Mouse (Mus musculus) spleen, postnatal 14 days (tissue): ENCODE data around the gene Hist1h4d.
A peak's percentile ranks its signal among the peaks of the same experiment; 100 is the strongest.
"Not testable (repeated sequence)": the region's sequence is repeated elsewhere in the genome, so short reads cannot be mapped to it uniquely, and the experiment has no call there.

Source experiments
- DNase-seq, 2 experiments: peaks; one replicate each; pipeline ENCODE4 v3.0.0; 2021 to 2022; ENCODE audit warnings: low spot score in 2 of 2

Hist1h4d gene

DNA sequence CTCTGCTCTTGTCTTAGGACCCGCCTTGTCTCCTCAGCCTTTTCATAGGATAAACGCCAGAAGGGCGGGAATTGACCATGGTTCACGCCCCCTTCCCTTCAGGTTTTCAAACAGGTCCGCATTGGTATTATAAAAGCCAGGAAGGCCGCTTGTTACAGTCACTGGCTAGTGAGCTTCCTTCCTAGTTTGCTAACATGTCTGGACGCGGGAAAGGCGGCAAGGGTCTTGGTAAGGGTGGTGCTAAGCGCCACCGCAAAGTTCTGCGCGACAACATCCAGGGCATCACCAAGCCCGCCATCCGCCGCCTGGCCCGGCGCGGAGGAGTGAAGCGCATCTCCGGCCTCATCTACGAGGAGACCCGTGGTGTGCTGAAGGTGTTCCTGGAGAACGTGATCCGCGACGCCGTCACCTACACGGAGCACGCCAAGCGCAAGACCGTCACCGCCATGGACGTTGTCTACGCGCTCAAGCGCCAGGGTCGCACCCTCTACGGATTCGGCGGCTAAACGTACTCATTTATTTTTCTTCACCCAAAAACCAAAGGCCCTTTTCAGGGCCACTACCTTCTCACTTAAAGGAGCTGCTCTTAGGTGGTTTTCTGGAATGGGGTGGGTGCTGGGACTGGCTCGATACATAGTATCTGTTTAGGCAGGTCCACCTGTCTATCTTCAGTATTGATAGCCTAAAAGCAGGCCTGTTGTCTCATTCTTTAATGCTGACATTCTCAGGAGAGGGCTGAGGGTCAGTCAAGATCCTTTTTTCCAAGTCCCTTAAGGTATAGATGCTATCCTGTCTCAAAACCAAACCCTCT, at the start of gene Hist1h4d:
Gene Hist1h4d (plus strand): TSS at position 191 of the 811 bp plus-strand sequence.
- DNase-seq = peak; percentile 89 to 96

- no peak for DNase-seq
Measured at GRCm38 (mm10) chr13:23532262-23533075, 48.9 kb upstream of the Hist1h4d start.

DNA sequence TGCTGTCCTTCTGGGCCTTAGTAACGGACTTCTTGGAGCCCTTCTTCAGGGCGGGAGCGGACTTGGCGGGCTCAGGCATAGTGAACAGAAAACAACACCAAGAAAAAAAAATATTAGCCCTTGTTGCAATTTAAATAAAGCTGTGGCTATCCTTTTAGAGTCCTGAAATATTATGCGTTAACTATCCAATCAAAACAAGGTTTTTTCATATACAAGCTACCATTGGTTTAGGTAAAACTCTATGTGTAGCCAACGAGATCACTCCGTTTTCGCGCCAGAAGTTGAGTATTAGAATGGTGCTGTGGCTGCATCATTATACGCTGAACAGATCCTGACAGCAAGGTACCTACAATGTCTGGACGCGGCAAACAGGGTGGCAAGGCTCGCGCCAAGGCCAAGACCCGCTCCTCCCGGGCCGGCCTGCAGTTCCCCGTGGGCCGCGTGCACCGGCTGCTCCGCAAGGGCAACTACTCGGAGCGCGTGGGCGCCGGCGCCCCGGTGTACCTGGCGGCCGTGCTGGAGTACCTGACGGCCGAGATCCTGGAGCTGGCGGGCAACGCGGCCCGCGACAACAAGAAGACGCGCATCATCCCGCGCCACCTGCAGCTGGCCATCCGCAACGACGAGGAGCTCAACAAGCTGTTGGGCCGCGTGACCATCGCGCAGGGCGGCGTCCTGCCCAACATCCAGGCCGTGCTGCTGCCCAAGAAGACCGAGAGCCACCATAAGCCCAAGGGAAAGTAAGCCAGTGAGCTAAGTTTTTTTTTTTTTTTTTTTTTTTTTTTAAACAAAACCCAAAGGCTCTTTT, 47.6 kb upstream of the Hist1h4d start, which contains the start of gene Hist1h2af:
Gene Hist1h2af (plus strand): TSS at position 347 of the 808 bp plus-strand sequence.
- peak; percentile 56 to 68 for DNase-seq

DNA sequence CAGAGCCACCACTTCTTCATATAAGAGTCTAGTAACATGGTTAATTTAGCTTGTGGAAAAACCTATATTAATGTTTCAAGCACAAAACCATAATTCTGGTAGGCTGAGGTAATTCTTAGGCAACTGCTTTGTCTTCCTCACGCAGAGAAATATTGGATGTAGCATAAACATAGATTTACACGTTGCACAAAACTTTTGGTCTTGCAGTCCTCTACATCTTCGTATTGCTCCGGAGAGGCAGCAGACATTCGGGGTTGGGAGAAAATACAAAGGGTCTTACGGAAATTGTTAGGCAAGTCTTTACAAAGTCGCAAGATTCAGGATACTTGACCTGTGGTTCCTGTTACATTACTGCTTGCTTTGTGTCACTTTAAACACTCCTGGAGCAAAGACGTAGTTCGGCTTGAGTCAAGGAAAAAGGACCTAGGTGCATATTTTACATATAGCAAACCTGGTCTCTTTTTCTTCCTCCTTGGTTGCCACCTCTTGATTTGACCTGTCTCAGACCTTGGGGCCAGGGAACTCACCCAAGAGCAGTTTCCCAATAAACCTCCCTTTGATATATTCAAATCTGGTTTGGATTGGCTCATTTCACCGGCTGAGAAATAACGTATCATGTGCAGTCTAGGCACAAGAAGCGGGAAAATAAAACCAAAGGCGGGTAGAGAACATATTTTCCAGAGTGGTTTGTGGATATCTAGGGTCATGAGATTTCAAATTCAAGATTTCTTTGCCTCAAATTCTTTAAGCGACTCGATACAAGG, 46.8 kb upstream of the Hist1h4d start:
- DNase-seq = no peak

- DNase-seq = peak; percentile 73 to 82
Measured at GRCm38 (mm10) chr13:23535137-23536075, 46.0 kb upstream of the Hist1h4d start, which contains the start of gene Hist1h3g. Gene Hist1h3g, plus strand, starts transcription at chr13:23535422.

DNA sequence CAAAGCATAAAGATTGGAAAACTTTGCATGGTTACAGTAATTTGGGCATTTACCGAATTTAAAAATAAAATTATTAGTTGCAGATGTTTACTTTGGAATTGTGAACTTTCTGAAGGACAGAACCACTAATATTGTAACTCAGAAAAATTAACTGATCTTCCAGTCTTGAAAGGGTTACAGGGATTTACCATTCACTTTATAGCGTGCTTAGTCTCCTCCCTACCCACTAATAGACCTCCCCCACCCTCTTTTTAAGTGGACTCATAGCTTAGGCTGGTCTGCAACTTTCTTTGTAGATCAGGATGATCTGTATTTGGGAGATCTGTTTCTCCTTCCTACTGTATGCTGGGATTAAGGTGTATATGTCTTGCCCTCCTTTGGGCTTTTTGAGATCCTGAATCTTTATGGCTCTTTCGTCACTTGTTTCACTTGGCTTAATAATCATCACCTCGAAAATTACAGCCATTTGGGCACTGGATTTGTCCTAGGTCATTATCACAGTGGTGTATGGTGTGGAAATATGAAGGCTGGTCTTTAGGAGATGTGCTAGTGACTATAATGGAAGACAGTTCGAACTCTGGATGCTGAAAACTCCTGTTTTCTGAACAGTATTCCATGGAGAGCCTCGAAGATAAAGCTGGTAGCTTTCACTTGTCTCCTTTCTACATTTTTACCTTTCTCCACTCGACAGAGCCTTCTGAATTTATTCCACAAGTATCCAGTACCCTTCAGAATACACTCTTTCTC, 45.1 kb upstream of the Hist1h4d start:
- DNase-seq = no peak

- no peak for DNase-seq
Measured at GRCm38 (mm10) chr13:23537006-23537710, 44.2 kb upstream of the Hist1h4d start.

DNA sequence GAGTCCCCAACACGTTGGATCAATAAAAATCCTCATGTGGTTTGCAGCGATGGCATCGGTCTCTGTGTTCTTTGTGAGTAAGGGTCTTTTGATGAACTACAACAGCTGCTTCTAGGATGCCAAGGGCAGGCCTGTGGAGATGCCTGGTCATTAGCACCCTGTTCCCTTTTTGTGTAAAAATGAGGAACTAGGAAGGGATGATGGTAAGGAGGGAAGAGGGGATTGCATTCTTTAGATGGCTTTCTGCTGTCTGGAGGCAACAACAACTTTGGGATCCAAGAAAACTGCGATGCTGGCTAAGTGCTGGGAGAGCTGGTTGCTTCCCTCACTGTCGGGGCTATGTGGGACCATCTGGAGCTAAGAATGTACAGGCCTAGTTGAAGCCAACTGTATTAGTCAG, 43.1 kb upstream of the Hist1h4d start:
- DNase-seq = no peak

- not testable (repeated sequence) for DNase-seq
Measured at GRCm38 (mm10) chr13:23539821-23540220, 41.6 kb upstream of the Hist1h4d start.

GRCm38 (mm10) chr13:23541497-23541896, 39.9 kb upstream of the Hist1h4d start:
- no peak for DNase-seq

DNA sequence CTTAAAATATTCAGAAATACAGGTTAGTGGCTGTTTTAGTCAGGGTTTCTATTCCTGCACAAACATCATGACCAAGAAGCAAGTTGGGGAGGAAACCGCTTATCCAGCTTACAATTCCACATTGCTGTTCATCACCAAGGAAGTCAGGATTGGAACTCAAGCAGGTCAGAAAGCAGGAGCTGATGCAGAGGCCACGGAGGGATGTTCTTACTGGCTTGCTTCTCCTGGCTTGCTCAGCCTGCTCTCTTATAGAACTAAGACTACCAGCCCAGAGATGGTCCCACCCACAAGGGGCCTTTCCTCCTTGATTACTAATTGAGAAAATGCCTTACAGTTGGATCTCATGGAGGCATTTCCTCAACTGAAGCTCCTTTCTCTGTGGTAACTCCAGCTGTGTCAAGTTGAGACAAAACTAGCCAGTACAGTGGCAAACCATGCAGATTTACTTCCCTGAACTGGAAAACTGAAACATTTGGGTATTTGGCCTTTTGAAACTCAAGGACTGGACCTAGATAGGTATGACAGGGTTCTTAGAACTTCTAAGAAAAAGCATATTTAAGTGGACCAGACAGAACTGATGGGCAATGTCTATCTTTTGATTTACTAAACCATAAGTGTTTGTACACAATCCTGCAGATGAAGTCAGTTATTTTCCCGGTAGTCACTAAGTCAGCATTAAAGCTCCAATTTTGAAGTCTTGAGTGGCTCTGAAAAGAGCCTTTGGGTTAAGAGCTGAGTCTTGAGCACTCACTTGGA, 39.0 kb upstream of the Hist1h4d start:
- DNase-seq = not testable (repeated sequence)

DNA sequence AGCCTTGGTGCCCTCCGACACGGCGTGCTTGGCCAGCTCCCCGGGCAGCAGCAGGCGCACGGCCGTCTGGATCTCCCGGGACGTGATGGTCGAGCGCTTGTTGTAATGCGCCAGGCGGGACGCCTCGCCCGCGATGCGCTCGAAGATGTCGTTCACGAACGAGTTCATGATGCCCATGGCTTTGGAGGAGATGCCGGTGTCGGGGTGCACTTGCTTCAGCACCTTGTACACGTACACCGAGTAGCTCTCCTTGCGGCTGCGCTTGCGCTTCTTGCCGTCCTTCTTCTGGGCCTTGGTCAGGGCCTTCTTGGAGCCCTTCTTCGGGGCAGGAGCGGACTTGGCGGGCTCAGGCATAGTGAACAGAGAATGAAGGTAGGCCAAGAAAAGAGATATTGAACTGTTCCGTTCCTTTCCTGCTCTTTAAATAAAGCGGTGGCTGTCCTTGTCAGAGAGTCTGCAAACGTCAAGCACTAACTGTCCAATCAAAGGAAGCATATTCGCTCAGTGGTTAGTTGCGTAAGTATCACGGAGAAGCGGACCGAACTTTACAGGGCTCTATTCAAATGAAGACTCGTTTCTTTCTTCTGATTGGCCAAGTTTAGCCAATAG, 38.3 kb upstream of the Hist1h4d start, which contains the start of gene Hist1h2bh:
Gene Hist1h2bh (minus strand): TSS at position 394 of the 609 bp plus-strand sequence.
- peak; percentile 62 to 67 for DNase-seq

DNA sequence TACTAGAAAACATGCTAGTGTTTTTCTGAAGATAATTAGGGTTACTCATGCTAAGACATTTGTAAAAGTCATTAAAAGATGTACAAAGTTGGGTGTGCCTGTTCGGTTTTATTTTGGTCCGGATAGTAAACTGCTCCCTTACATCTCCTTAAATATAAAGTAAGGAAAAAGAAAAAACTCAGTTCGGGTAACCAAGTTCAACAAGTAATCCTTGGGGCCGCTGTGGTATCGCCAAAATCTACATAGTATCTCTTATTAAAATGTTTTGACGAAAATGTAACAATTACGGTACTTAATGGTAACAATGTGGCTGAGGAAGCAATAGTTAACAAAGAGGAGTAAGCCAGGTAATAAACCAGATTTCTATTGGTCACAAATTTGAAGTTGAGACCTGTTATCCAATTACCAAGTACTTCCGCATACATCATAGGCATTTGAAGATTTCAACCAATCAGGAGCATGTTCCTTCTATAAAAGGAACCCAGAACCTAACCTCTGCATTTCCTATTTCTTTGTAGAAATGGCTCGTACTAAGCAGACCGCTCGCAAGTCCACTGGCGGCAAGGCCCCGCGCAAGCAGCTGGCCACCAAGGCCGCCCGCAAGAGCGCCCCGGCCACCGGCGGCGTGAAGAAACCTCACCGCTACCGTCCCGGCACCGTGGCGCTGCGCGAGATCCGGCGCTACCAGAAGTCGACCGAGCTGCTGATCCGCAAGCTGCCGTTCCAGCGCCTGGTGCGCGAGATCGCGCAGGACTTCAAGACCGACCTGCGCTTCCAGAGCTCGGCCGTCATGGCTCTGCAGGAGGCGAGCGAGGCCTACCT, 37.2 kb upstream of the Hist1h4d start, which contains the start of gene Hist1h3f:
Gene Hist1h3f (plus strand): TSS at position 88 of the 822 bp plus-strand sequence.
- peak; percentile 67 to 77 for DNase-seq

GRCm38 (mm10) chr13:23544787-23545120, 36.6 kb upstream of the Hist1h4d start:
- not testable (repeated sequence) for DNase-seq

DNA sequence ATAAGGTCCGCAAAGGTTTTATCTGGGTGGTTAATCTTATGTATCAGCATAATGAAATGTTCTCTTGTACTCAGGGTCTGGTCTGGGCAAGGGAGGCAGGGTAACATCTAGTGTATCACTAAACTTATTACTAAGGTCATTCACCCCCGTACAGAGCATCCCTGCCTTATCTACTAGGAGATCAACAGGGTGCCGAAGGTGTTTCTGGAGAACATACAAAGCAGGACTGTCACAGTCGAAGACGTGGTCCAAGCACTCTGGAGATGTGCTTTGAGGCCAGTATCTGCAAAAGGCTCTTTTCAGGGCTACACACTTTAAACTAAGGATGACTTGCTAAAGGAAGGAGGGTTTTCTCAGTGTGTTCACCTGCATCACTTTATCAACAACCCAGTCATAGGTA, 34.7 kb upstream of the Hist1h4d start:
- DNase-seq = no peak

GRCm38 (mm10) chr13:23550761-23551145, 30.6 kb upstream of the Hist1h4d start:
- DNase-seq = no peak
